Mouse (Mus musculus): ENCODE data around the gene Cldn10.
"Not testable (repeated sequence)": the region's sequence is repeated elsewhere in the genome, so short reads cannot be mapped to it uniquely, and the experiment has no call there.

Gene Cldn10

GRCm38 (mm10) chr14:118782241-118782640, 5.5 kb upstream of the Cldn10 start:
- peak; percentile 40 for DNase-seq (ENCODE audit: low spot score)

- no peak for DNase-seq (ENCODE audit: low spot score)
These were observed 4.3 kb upstream of the Cldn10 start for GRCm38 (mm10) chr14:118783326-118783935.

- DNase-seq (ENCODE audit: low spot score): no peak
These were observed 2.5 kb downstream of the Cldn10 start for GRCm38 (mm10) chr14:118790217-118790616.

GRCm38 (mm10) chr14:118792957-118793356, 5.2 kb downstream of the Cldn10 start:
- no peak for DNase-seq (ENCODE audit: low spot score)

- no peak for DNase-seq (ENCODE audit: low spot score)
These were observed 5.7 kb downstream of the Cldn10 start for GRCm38 (mm10) chr14:118793416-118793815.

GRCm38 (mm10) chr14:118794196-118794595, 6.5 kb downstream of the Cldn10 start:
- DNase-seq (ENCODE audit: low spot score): peak; percentile 48

DNA sequence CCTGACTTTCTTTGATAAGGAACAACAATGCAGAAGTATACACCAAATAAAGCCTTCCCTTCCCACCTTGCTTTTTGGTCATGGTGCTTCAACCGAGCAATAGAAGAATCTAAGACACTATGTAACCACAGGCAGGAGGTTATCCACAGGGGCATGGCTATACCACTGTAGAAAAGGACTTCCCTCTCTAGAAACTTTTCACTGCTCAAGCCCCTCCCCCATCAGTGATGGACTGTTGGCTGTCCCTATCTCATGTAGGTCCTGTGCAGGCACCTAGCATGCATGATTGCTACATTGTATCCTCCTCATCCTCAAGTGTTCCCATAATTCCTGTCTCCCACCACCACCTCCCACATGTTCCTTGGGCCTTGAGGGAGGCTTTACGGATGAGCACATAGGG, 7.2 kb downstream of the Cldn10 start:
- DNase-seq (ENCODE audit: low spot score): peak; percentile 54

DNA sequence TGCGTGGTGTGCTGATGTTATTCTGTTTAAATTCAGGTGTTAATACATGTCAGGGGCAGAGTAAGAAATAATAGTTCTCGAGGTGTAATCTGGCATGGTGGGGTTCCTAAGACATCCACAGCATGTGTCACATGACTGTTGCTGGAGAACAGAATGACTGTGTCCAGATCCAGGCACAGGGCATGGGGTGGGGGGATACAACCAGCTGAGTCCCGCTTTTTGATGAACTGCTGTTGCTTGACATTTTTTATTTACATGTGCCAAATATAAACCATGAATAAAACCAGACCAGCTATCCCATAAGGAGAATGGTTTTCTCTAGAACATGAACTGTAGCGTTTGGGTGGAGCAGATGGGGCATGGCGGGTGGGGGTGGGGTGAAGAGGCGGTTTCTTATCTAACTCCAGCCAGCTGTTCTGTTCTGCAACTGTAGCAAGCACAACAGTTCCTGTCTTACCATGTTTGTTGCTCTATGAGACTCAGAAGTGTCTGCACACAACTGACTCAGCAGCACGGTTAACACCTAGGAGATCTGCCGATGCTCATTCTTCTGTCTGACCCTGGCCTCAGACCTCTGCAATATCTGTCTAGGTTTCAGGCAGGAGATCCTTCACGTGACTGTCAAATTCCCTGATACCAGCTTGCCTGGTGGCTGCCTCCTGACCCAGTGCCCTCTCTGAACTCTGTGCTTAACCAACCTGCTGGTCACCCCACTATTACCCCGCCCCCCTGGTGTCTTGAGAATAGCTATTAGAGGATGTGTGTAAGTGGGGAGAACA, 8.4 kb downstream of the Cldn10 start:
- DNase-seq (ENCODE audit: low spot score): peak; percentile 92

DNA sequence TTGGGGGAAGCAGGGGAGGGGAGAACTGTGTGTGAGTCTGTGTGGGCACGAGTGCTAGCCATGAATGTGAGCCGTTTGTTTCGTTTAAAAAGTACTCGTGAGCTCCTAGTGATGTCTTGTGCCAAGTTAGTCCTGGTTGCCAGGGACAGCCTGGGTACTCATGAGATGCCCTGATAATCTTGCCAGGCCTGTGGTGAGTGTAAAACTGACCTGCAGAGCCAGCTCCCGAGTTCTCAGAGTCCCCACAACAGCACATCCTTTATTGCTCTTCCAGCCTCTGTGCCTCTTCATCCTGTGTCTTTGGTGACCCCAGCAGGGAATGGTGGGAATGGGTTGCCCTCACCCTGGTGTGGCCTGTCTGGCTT, 9.0 kb downstream of the Cldn10 start:
- DNase-seq (ENCODE audit: low spot score): no peak

DNA sequence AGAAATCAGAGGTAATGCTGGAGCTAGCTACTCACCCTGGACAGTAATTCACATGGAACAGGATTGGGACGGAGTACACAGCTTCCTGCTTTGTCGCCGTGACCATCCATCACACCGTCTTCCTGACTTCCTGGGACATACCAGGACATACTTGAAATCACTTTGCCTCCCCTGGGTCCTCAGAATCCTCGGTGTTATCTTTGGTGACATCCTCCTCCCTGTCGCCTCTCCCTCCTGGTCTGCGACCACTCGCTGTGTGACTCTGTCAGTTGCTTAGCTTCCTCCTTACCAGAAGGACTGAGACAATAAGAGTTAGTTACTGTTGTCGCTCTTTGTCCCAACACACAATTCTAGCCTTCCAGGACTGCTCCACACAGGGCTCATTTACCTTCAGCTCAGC, 9.6 kb downstream of the Cldn10 start:
- DNase-seq (ENCODE audit: low spot score): peak; percentile 32

- DNase-seq (ENCODE audit: low spot score): peak; percentile 26
These were observed 12.2 kb downstream of the Cldn10 start for GRCm38 (mm10) chr14:118799918-118800317.

GRCm38 (mm10) chr14:118803936-118804335, 16.2 kb downstream of the Cldn10 start:
- DNase-seq (ENCODE audit: low spot score): no peak

- DNase-seq (ENCODE audit: low spot score): peak; percentile 45
These were observed 16.6 kb downstream of the Cldn10 start for GRCm38 (mm10) chr14:118804351-118804750.

GRCm38 (mm10) chr14:118807653-118808052, 19.9 kb downstream of the Cldn10 start:
- DNase-seq (ENCODE audit: low spot score): no peak

GRCm38 (mm10) chr14:118808183-118808582, 20.5 kb downstream of the Cldn10 start:
- not testable (repeated sequence) for DNase-seq (ENCODE audit: low spot score)

GRCm38 (mm10) chr14:118809686-118810085, 22.0 kb downstream of the Cldn10 start:
- DNase-seq (ENCODE audit: low spot score): no peak

DNA sequence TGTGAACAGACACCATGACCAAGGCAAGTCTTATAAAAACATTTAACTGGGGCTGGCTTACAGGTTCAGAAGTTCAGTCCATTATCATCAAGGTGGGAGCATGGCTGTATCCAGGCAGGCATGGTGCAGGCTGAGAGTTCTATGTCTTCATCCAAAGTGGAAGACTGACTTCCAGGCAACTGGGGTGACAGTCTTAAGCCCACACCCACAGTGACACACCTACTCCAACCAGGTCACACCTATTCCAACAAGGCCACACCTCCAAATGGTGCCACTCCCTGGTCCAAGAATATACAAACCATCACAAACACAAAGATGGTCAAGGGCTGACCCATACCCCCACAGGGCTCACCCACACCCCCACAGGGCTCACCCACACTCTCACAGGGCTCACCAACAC, 23.5 kb downstream of the Cldn10 start:
- not testable (repeated sequence) for DNase-seq (ENCODE audit: low spot score)

GRCm38 (mm10) chr14:118813111-118813510, 25.4 kb downstream of the Cldn10 start:
- no peak for DNase-seq (ENCODE audit: low spot score)

GRCm38 (mm10) chr14:118816503-118816902, 28.8 kb downstream of the Cldn10 start:
- peak; percentile 79 for DNase-seq (ENCODE audit: low spot score)

DNA sequence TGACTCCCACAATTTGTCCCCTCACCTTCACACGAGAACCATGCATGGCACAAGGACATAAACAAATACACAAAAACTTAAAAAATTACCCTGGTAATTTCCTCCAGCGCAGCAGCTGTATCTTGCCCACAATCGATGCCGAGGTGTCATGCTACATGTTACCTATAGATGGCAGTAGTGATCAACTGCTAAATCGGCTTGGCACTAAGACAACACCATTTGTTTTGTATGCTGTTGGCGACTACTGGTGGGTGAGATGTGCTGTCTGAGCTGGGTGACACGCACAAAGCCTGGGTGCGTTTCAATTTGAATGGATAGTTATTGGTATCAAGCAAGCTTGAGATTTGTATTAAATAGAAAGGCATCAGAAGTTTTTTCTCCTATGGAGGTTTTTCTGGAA, 32.4 kb downstream of the Cldn10 start:
- peak; percentile 58 for DNase-seq (ENCODE audit: low spot score)

DNA sequence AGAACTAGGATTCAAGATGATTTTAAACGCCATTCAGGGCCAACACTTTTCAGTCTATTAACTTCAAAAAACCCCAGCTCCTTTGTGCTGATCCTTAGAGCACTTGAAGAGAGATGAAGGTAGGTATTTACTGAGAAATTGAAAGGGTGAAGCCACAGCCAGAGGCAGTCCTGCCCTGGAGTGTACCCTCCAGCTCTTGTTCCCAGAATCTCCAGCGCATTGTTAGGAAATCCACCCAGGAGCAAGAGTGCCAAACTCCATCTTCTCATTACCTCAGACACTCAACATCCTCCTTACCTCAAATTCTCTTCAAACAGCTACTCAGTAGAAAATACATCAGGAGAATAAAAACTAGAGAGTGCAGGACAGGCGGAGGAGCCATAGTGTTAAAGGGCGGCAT, 35.1 kb downstream of the Cldn10 start:
- DNase-seq (ENCODE audit: low spot score): no peak

- no peak for DNase-seq (ENCODE audit: low spot score)
These were observed 35.6 kb downstream of the Cldn10 start for GRCm38 (mm10) chr14:118823313-118823712.

GRCm38 (mm10) chr14:118826346-118826745, 38.6 kb downstream of the Cldn10 start:
- DNase-seq (ENCODE audit: low spot score): no peak
